Mouse (Mus musculus) v-Abl transformed pro-B cells (cell line): ENCODE results near the gene Jarid2.

Experiments used
- in situ Hi-C, 2 experiments: fragments of 400-800 bp; cut with MboI; formaldehyde crosslinking; loops; one replicate each; pipeline ENCODE4 v1.15.1; 2025; ENCODE audit not compliant: unreplicated experiment in 2 of 2

Gene Jarid2

DNA sequence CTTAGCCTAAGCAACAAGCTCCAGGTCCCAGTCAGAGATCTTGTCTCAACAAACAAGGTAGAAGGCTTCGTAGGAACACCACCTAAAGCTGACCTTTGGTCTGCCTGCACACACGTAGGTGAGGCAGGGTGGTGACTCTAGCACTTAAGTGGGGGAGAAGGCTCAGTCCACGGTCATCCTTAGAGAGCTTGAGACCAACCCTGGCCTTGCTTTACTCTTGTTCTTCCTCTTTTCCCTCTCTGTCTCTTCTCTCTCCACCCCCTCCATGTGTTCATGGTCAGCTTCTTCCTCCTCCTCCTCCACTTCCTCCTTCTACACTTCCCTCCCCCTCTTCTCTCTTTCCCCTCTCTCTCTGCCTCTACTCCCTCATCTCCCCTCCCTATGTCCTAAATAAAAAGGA is 208.4 kb downstream of the Jarid2 start:
- in situ Hi-C loops, result no loop called here

DNA sequence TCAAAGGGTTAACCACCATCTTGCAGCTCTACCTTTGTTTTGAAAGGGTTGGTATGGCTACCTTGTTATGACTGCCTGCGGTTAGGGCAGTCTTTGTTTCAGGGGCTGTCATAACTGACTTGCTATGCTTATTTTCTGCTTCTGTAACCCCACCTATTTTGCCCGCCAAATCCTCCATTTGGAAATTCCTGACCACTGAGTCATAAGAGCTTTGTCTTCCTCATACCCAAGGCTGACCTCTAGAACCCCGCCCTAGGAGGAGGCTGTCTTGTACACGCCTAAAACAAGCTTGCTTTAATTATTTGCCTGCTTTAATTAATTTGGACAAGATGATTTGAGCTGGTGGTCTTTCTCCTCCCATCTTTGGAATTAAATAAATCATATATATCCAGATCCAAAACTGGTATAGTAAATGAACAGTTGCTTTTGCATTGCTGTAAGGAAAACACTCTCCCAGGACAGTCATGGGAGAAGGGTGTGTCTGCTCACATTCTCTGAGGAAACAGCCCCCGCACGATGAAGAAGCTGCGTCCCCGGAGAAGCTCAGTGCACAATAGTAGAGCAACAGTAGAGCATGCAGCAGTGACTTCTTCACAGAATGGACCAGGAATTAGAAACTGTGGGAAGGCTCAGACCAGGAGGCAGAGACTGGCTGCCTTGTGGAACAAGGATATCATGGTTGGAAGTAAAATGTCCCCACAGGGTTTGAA is 210.2 kb downstream of the Jarid2 start:
- in situ Hi-C loops, result no loop called here

DNA sequence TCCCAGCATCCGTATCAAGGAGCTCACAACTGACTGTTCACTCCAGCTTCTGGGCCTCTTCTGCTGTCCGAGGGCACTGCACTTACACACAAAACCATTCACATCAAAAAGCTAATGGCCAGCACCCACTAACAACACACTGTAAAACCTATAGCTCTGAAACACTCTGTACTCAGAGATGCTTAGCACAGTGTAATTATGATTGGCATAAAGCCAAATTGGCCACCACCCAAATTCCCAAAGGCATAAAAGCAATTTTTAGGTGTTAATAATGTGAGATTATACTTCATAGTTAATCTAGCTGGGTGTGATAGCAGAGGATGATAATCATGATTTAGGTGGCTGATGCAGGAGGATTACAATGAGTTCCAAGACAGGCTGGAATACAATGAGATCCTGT is 214.3 kb downstream of the Jarid2 start:
- in situ Hi-C loops, result no loop called here

GRCm38 (mm10) chr13:44946880-44947635 is 217.8 kb downstream of the Jarid2 start:
- in situ Hi-C loops, result no loop called here

DNA sequence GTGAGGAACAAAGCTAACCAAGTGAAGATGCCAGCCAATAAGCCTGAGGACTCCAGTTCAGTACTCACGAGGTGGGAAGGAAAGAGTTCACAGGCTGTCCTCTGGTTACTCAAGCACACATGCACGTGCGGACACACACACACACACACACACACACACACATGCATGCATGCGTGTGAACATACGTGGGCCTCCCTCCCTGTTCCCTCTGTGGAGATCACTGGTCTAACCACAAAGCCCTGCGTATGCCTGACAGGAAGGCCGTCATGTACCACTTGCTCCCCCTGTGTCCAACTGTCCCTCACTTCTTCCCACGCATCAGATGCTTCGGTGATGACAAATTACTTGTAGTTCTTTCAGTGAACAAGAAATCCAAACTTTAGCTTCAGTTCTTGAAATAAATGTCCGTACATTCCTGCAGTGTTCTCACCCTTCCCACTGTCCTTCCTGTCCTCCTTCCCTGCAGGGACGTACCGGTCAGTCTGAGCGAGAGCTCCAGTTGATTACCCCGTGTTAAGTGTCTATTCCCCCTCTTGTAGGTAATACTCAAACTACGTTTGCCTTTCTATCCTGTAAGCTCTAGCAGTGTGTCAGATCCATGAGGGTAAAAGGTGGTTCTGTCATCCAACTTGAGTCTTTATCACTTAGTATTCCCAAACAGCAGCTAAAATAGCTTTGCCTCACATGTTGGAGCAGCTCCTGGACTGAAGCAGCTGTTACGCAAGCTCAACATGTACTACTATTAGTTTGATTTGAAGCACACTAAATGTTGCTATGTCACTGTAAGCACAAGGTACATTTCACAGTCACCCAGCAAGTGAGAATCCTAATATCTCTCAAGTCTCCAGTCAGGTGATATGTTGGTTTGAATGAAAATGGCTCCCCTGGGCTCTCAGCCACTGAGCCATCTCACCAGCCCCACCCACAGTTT is 219.3 kb downstream of the Jarid2 start:
- in situ Hi-C loops, result no loop called here

DNA sequence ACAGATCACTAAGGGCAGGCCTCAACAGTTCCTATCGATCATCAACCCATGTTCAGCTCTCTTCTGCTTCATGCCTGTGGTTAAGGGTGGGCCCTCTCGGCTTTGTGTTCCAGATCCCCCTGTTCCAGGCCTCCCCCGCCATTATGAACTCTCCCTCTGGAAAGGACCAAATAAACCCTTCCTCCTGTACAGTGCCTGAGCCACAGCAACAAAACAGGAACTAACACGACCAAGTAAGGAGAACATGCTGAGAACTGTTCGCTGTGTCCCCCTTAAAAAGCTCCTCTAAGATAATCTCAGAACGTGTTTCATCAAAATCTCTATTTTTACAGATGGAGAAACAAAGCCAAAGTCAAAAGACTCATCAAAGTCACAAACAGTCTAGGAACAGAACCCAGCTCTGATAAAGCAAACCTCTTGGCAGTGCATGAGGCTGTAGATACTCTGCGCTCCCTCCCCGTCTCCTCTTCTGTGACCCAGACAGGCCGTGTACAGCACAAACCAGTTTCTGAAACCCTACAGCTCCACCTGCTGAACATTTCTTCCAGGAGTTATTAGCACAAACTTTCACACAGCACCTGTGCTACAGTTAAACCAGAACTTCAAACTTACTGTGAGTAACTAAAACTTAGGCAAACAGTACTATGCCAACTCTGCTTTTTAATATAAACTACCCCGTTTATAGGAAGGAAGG is 223.3 kb downstream of the Jarid2 start:
- in situ Hi-C loops, result no loop called here

- in situ Hi-C loops, result no loop called here
Observed at GRCm38 (mm10) chr13:44953546-44954231, 224.4 kb downstream of the Jarid2 start.

DNA sequence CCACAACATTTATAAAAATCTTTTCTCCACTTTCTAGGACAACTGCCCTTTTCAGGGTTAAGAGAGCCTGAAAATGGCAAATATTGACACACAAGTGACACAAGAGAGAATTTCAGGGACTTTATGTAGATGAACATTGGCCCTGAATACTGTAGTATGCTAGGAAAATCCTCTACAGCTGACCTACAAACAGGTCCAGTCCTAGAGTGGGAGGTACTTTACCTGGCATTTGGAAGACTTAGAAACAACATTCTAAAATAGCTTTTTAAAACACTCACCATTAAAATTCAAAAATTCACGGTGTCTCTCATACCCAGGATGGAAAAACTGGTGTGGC is 224.9 kb downstream of the Jarid2 start:
- in situ Hi-C loops, result no loop called here

GRCm38 (mm10) chr13:44955781-44956180 is 226.5 kb downstream of the Jarid2 start:
- in situ Hi-C loops, result no loop called here

GRCm38 (mm10) chr13:44957049-44957448 is 227.8 kb downstream of the Jarid2 start:
- in situ Hi-C loops, result no loop called here

DNA sequence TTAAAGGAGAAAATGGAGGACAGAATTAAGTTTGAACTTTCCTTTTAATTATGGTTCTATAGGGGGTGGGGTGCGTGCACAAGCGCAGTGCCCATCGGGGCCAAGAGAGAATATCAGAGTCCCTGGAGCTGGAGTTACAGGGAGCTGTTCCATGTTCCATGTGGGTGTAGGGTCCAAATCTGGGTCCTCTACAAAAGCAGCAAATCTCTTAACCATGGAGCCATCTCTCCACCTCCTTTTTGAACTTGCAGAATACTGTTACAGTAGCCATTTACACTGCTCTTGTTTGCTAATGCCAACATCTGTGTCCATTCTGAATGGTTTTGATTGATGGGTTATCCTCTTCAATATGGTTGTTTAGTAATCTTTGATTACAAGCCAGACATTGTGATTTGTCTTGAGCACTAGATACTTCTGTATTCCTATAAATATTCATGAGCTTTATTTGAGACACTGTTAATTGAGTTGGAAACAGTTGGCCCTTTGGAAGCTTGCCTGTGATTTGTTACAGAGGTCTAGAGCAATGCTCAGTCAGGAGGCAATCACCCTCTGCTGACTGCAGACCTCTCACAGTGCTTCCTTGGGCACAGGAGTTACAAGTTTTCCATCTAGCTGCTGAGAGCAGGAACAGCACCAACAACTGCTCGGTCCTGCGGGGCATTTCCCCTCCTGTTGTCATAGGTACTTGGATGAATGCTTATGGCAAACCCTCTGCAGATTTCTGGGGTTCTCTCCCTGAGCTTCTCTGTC is 231.4 kb downstream of the Jarid2 start:
- in situ Hi-C loops, result no loop called here
